Mouse (Mus musculus): Measurements from ENCODE around the gene Hoxb2. TPM values are rescaled to one million over a fixed set of nuclear protein-coding genes. Genes with fewer than 3 reads are reported as not detected.

The Hoxb2 gene
- polyA plus RNA-seq, 1 experiment from 2014 or later = 51.6 TPM

DNA sequence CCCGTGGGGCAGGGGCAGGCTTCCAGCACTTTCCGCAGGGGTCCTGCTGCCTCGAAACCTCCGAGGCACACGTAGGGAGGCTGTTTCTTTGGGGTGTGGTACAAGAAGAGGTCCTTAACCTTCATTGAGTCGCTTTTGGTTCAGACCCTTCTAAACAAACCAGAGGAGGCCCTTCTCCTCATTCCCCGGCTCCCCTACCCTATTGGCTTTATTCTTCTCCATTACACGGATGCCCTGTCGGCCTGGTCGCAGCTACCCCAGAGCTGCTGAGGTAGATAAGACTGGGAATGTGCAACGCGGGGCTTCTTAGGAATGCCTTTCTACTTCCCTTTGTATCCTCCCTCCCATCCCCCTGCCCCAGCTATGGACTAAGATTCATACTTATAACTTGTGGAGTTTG lies 23.6 kb upstream of the Hoxb2 start:
- Histone ChIP-seq H3K4me1 (ENCODE audit: insufficient read depth) (peaks cover 12% of the 10 kb centered on the region), H3K4me2 (peak overlapping the region; percentile 84), H3K27ac (ENCODE audit: low read depth) (peak overlapping the region; percentile 100), H3K9ac (peak overlapping the region; percentile 99), H3K27me3 (ENCODE audit: insufficient read depth, low read length) (0 out of 2 replicates have a peak, but pooled peaks cover 7% of the 10 kb centered on the region), H3K9me3 (ENCODE audit: low read depth, low read length) (no peaks in the 10 kb centered on the region), H3K4me3 (ENCODE audit: low read depth, low read length) (peak overlapping the region; percentile 72), H3K36me3 (ENCODE audit: insufficient read depth) (peaks cover 18% of the 10 kb centered on the region)
- DNase-seq (no peak), ATAC-seq (ENCODE audit: insufficient read depth) (no peak)
- no peak for TF ChIP-seq CTCF (IDR thresholded peaks at IDR 0.05; ENCODE audit: low read depth)
- 4% methylated on average over 12 of the region's 12 CpGs for WGBS

DNA sequence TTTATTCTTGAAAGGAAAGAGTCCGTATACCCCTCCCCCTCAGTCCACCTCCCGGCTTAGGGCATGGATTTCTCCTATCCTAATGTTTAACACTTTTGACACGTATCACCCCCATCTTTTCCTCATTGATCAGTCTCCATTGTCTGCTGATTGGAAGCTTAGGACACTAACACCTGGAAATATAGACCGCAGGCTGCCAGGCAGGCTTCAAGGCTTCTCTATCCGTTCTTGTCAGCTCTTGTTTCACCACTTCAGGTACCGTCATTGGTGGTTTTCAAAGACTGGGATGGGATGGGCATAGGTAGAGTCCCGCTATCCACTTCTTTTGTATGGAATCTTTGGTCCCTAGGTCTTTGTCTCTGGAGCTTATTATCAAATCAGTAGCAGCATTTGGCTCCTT lies 23.2 kb upstream of the Hoxb2 start:
- H3K27me3 ChIP-seq (ENCODE audit: insufficient read depth, low read length) = peaks cover 10% of the 10 kb centered on the region; the same call in 1 of the 2 replicates
- peak overlapping the region; percentile 84 for H3K4me2 ChIP-seq
- no peak for TF ChIP-seq CTCF (IDR thresholded peaks at IDR 0.05; ENCODE audit: low read depth)

GRCm38 (mm10) chr11:96327750-96328149 lies 22.6 kb upstream of the Hoxb2 start:
- H3K4me2 ChIP-seq = peak overlapping the region; percentile 84
- DNase-seq = no peak
- H3K4me1 ChIP-seq (ENCODE audit: insufficient read depth) = peaks cover 12% of the 10 kb centered on the region

More for the DNA sequence above, 23.2 kb upstream of the Hoxb2 start:
- ATAC-seq (ENCODE audit: insufficient read depth) = no peak
- Histone ChIP-seq H3K4me1 (ENCODE audit: insufficient read depth) (peaks cover 12% of the 10 kb centered on the region), H3K9me3 (ENCODE audit: low read depth, low read length) (no peaks in the 10 kb centered on the region), H3K36me3 (ENCODE audit: insufficient read depth) (peaks cover 15% of the 10 kb centered on the region), H3K4me3 (ENCODE audit: low read depth, low read length) (peak overlapping the region; percentile 72), H3K27ac (ENCODE audit: low read depth) (peak overlapping the region; percentile 100), H3K9ac (peak overlapping the region; percentile 99)
- 7% methylated on average over 7 of the region's 7 CpGs for WGBS
- DNase-seq = no peak

DNA sequence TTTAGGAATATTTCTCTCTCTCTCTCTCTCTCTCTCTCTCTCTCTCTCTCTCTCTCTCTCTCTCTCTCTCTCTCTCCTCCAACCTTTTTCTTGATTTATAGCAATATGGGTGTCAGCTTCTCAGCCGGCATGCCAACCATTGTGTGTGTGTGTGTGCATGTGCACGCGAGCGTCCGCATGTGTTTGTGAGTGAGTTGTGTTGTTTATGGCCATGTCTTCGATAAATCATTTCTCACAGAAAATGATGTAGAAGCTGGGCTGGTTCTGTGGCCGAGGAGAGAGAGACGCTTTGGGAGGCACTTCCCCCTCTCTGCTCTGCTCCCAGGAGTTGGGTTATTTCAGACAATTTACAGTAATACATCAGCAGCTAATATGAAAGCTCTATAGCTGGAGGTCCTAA lies 21.7 kb upstream of the Hoxb2 start:
- peak overlapping the region; percentile 100 for H3K27ac ChIP-seq (ENCODE audit: low read depth)
- peaks cover 22% of the 10 kb centered on the region for H3K36me3 ChIP-seq (ENCODE audit: insufficient read depth)
- H3K27me3 ChIP-seq (ENCODE audit: insufficient read depth, low read length) = peaks cover 17% of the 10 kb centered on the region; the same call in 1 of the 2 replicates
- no peak for ATAC-seq (ENCODE audit: insufficient read depth)
- H3K4me3 ChIP-seq (ENCODE audit: low read depth, low read length) = peak overlapping the region; percentile 72
- no peak for TF ChIP-seq CTCF (IDR thresholded peaks at IDR 0.05; ENCODE audit: low read depth)
- peak overlapping the region; percentile 99 for H3K9ac ChIP-seq
- no peaks in the 10 kb centered on the region for H3K9me3 ChIP-seq (ENCODE audit: low read depth, low read length)
- DNase-seq = peak; percentile 77
- 8% methylated on average over 8 of the region's 8 CpGs for WGBS
- H3K4me1 ChIP-seq (ENCODE audit: insufficient read depth) = peaks cover 12% of the 10 kb centered on the region
- H3K4me2 ChIP-seq = peak overlapping the region; percentile 84

More at GRCm38 (mm10) chr11:96327750-96328149, 22.6 kb upstream of the Hoxb2 start:
- Histone ChIP-seq H3K9ac (peak overlapping the region; percentile 99), H3K9me3 (ENCODE audit: low read depth, low read length) (no peaks in the 10 kb centered on the region), H3K27me3 (ENCODE audit: insufficient read depth, low read length) (peaks cover 11% of the 10 kb centered on the region; the same call in 1 of the 2 replicates), H3K36me3 (ENCODE audit: insufficient read depth) (peaks cover 14% of the 10 kb centered on the region), H3K4me3 (ENCODE audit: low read depth, low read length) (peak overlapping the region; percentile 72), H3K27ac (ENCODE audit: low read depth) (peak overlapping the region; percentile 100)
- ATAC-seq (ENCODE audit: insufficient read depth) = no peak
- WGBS = 20% methylated on average over 5 of the region's 5 CpGs
- TF ChIP-seq CTCF (IDR thresholded peaks at IDR 0.05; ENCODE audit: low read depth) = no peak

DNA sequence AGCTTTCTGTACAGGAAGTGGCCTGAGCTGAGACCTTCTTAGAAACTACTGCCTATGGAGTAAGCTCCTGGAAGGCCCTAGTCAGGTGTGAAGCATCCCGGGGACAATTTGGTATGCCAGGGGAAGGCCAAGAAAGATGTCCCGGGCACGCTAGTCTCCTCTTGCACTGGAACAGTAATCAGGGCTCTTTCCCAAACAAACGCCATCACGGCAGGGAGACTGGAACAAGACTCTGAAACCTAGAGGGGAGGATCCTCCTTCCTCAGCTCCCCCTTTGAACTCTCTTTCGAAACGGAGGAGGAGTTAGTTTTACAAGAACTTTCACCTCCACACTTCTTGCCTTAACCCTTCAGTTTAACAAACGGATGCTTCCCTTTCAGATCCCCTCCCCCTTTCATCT lies 18.2 kb upstream of the Hoxb2 start:
- peaks cover 25% of the 10 kb centered on the region for H3K27me3 ChIP-seq (ENCODE audit: insufficient read depth, low read length)
- DNase-seq = peak; percentile 78
- WGBS = 4% methylated on average over 8 of the region's 8 CpGs
- H3K9ac ChIP-seq = peak overlapping the region; percentile 97
- no peak for TF ChIP-seq CTCF (IDR thresholded peaks at IDR 0.05; ENCODE audit: low read depth)
- H3K9me3 ChIP-seq (ENCODE audit: low read depth, low read length) = no peaks in the 10 kb centered on the region
- H3K36me3 ChIP-seq (ENCODE audit: insufficient read depth) = peaks cover 42% of the 10 kb centered on the region
- ATAC-seq (ENCODE audit: insufficient read depth) = 0 out of 2 replicates have a peak, but pooled peaks have one; percentile 21
- H3K4me2 ChIP-seq = peak overlapping the region; percentile 84
- peak overlapping the region; percentile 100 for H3K27ac ChIP-seq (ENCODE audit: low read depth)
- H3K4me3 ChIP-seq (ENCODE audit: low read depth, low read length) = peak overlapping the region; percentile 64
- H3K4me1 ChIP-seq (ENCODE audit: insufficient read depth) = peaks cover 21% of the 10 kb centered on the region

DNA sequence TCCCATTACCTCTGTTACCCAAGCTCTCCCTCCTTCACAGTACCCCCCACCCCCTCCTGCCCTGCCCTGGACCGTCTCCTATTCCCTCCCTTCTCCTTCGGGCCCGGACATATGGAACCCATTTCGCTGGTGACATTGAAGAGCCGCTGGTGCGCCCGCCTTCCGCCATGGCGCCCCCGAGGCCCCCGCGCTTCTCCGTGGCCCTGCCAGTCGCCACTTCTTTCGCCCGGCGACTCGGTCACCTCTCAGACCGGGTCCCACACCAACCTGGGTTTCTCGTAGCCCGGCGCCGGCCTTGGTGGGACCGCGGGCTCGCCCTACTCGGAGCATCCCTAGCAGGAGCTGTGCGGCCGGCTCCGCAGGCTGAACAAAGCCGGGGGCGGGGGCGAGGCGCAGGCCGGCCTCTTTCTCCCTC lies 17.7 kb upstream of the Hoxb2 start:
- no peak for TF ChIP-seq CTCF (IDR thresholded peaks at IDR 0.05; ENCODE audit: low read depth)
- H3K4me1 ChIP-seq (ENCODE audit: insufficient read depth) = peaks cover 21% of the 10 kb centered on the region
- WGBS = under 1% methylated on average over 35 of the region's 35 CpGs
- peak overlapping the region; percentile 97 for H3K9ac ChIP-seq
- peaks cover 25% of the 10 kb centered on the region for H3K27me3 ChIP-seq (ENCODE audit: insufficient read depth, low read length)
- H3K9me3 ChIP-seq (ENCODE audit: low read depth, low read length) = no peaks in the 10 kb centered on the region
- H3K4me3 ChIP-seq (ENCODE audit: low read depth, low read length) = peak overlapping the region; percentile 64
- DNase-seq (peak; percentile 79), ATAC-seq (ENCODE audit: insufficient read depth) (peak; percentile 65)
- H3K4me2 ChIP-seq = peak overlapping the region; percentile 84
- peak overlapping the region; percentile 100 for H3K27ac ChIP-seq (ENCODE audit: low read depth)
- peaks cover 47% of the 10 kb centered on the region for H3K36me3 ChIP-seq (ENCODE audit: insufficient read depth)

GRCm38 (mm10) chr11:96333241-96334001 lies 16.9 kb upstream of the Hoxb2 start:
- ATAC-seq (ENCODE audit: insufficient read depth) (no peak), DNase-seq (peak; percentile 65)
- peaks cover 53% of the 10 kb centered on the region for H3K36me3 ChIP-seq (ENCODE audit: insufficient read depth)
- peak overlapping the region; percentile 100 for H3K27ac ChIP-seq (ENCODE audit: low read depth)
- no peak for TF ChIP-seq CTCF (IDR thresholded peaks at IDR 0.05; ENCODE audit: low read depth)
- peak overlapping the region; percentile 84 for H3K4me2 ChIP-seq
- peaks cover 22% of the 10 kb centered on the region for H3K4me1 ChIP-seq (ENCODE audit: insufficient read depth)
- peaks cover 28% of the 10 kb centered on the region for H3K27me3 ChIP-seq (ENCODE audit: insufficient read depth, low read length)
- H3K9me3 ChIP-seq (ENCODE audit: low read depth, low read length) = no peaks in the 10 kb centered on the region
- WGBS = 8% methylated on average over 17 of the region's 17 CpGs
- peak overlapping the region; percentile 97 for H3K9ac ChIP-seq
- H3K4me3 ChIP-seq (ENCODE audit: low read depth, low read length) = peak overlapping the region; percentile 64
